Mouse (Mus musculus): ENCODE data around the gene Arhgap28. TPM values are rescaled to one million over a fixed set of nuclear protein-coding genes. Genes with fewer than 3 reads are reported as not detected.
A peak's percentile ranks its signal among the peaks of the same experiment; 100 is the strongest.

Arhgap28 gene
- 0.85 and 0.90 TPM in 2 replicates for polyA plus RNA-seq (2015; fragmentation: Nextera tagmentation; extraction: Ambion mirVana)

- WGBS (ENCODE audit: insufficient replicate concordance) = under 1% methylated on average over 65 of the region's 65 CpGs
- Histone ChIP-seq H3K27ac (replicated peaks) (peak within 1 kb of the TSS; percentile 33; the same call in 1 of the 2 replicates), H3K4me1 (replicated peaks) (peaks cover 8% of the 10 kb centered on the region), H3K4me2 (peak within 1 kb of the TSS; percentile 78), H3K9ac (no peak within 1 kb of the TSS), H3K36me3 (replicated peaks) (no peaks in the 10 kb centered on the region), H3K4me3 (replicated peaks) (peak within 1 kb of the TSS; percentile 59), H3K9me3 (replicated peaks) (no peaks in the 10 kb centered on the region), H3K27me3 (peaks cover 17% of the 10 kb centered on the region)
- ATAC-seq (ENCODE audit: insufficient read depth) = peak; percentile 87
Measured at GRCm38 (mm10) chr17:68003741-68004560, at the start of gene Arhgap28. Arhgap28 (minus strand) TSS chr17:68004120.

- no peaks in the 10 kb centered on the region for H3K27me3 ChIP-seq
- H3K36me3 ChIP-seq (replicated peaks) = no peaks in the 10 kb centered on the region
- no peak overlapping the region for H3K4me2 ChIP-seq
- WGBS (ENCODE audit: insufficient replicate concordance) = 60% methylated on average over 7 of the region's 7 CpGs
- no peak overlapping the region for H3K27ac ChIP-seq (replicated peaks)
- no peaks in the 10 kb centered on the region for H3K4me1 ChIP-seq (replicated peaks)
- no peak for ATAC-seq (ENCODE audit: insufficient read depth)
- H3K4me3 ChIP-seq (replicated peaks) = no peak overlapping the region
- H3K9ac ChIP-seq = no peak overlapping the region
- H3K9me3 ChIP-seq (replicated peaks) = no peaks in the 10 kb centered on the region
Measured at GRCm38 (mm10) chr17:68046341-68046675, 42.4 kb upstream of the Arhgap28 start.

GRCm38 (mm10) chr17:68045655-68046340, 41.9 kb upstream of the Arhgap28 start:
- 59% methylated on average over 8 of the region's 8 CpGs for WGBS (ENCODE audit: insufficient replicate concordance)
- Histone ChIP-seq H3K4me1 (replicated peaks) (no peaks in the 10 kb centered on the region), H3K9ac (no peak overlapping the region), H3K27me3 (no peaks in the 10 kb centered on the region), H3K36me3 (replicated peaks) (no peaks in the 10 kb centered on the region), H3K4me3 (replicated peaks) (no peak overlapping the region), H3K27ac (replicated peaks) (no peak overlapping the region), H3K4me2 (no peak overlapping the region), H3K9me3 (replicated peaks) (no peaks in the 10 kb centered on the region)
- ATAC-seq (ENCODE audit: insufficient read depth) = no peak

- WGBS (ENCODE audit: insufficient replicate concordance) = 75% methylated on average over 4 of the region's 4 CpGs
- no peak overlapping the region for H3K27ac ChIP-seq (replicated peaks)
- H3K9me3 ChIP-seq (replicated peaks) = no peaks in the 10 kb centered on the region
- no peak overlapping the region for H3K4me2 ChIP-seq
- no peak overlapping the region for H3K9ac ChIP-seq
- no peaks in the 10 kb centered on the region for H3K36me3 ChIP-seq (replicated peaks)
- ATAC-seq (ENCODE audit: insufficient read depth) = no peak
- no peaks in the 10 kb centered on the region for H3K27me3 ChIP-seq
- H3K4me3 ChIP-seq (replicated peaks) = no peak overlapping the region
- H3K4me1 ChIP-seq (replicated peaks) = no peaks in the 10 kb centered on the region
Measured at GRCm38 (mm10) chr17:68042377-68042776, 38.5 kb upstream of the Arhgap28 start.

- H3K27ac ChIP-seq (replicated peaks) = no peak overlapping the region
- H3K9ac ChIP-seq = no peak overlapping the region
- H3K9me3 ChIP-seq (replicated peaks) = no peaks in the 10 kb centered on the region
- no peak for ATAC-seq (ENCODE audit: insufficient read depth)
- no peaks in the 10 kb centered on the region for H3K4me1 ChIP-seq (replicated peaks)
- no peak overlapping the region for H3K4me2 ChIP-seq
- no peaks in the 10 kb centered on the region for H3K27me3 ChIP-seq
- H3K36me3 ChIP-seq (replicated peaks) = no peaks in the 10 kb centered on the region
- no peak overlapping the region for H3K4me3 ChIP-seq (replicated peaks)
- WGBS (ENCODE audit: insufficient replicate concordance) = 67% methylated on average over 1 of the region's 1 CpGs
Measured at GRCm38 (mm10) chr17:68037011-68037410, 33.1 kb upstream of the Arhgap28 start.

- WGBS (ENCODE audit: insufficient replicate concordance) = 42% methylated on average over 5 of the region's 5 CpGs
- ATAC-seq (ENCODE audit: insufficient read depth) = no peak
- Histone ChIP-seq H3K9me3 (replicated peaks) (no peaks in the 10 kb centered on the region), H3K4me3 (replicated peaks) (no peak overlapping the region), H3K36me3 (replicated peaks) (no peaks in the 10 kb centered on the region), H3K27me3 (no peaks in the 10 kb centered on the region), H3K27ac (replicated peaks) (no peak overlapping the region), H3K9ac (no peak overlapping the region), H3K4me1 (replicated peaks) (no peaks in the 10 kb centered on the region), H3K4me2 (no peak overlapping the region)
Measured at GRCm38 (mm10) chr17:68029495-68029894, 25.6 kb upstream of the Arhgap28 start.

GRCm38 (mm10) chr17:68028519-68028918, 24.6 kb upstream of the Arhgap28 start:
- WGBS (ENCODE audit: insufficient replicate concordance) = 71% methylated on average over 4 of the region's 4 CpGs
- no peak for ATAC-seq (ENCODE audit: insufficient read depth)
- Histone ChIP-seq H3K9ac (no peak overlapping the region), H3K27ac (replicated peaks) (no peak overlapping the region), H3K4me1 (replicated peaks) (no peaks in the 10 kb centered on the region), H3K4me3 (replicated peaks) (no peak overlapping the region), H3K4me2 (no peak overlapping the region), H3K9me3 (replicated peaks) (no peaks in the 10 kb centered on the region), H3K36me3 (replicated peaks) (no peaks in the 10 kb centered on the region), H3K27me3 (no peaks in the 10 kb centered on the region)

GRCm38 (mm10) chr17:68024327-68024726, 20.4 kb upstream of the Arhgap28 start:
- Histone ChIP-seq H3K4me1 (replicated peaks) (no peaks in the 10 kb centered on the region), H3K27me3 (no peaks in the 10 kb centered on the region), H3K4me2 (no peak overlapping the region), H3K4me3 (replicated peaks) (no peak overlapping the region), H3K9ac (no peak overlapping the region), H3K27ac (replicated peaks) (no peak overlapping the region), H3K36me3 (replicated peaks) (no peaks in the 10 kb centered on the region), H3K9me3 (replicated peaks) (no peaks in the 10 kb centered on the region)
- no peak for ATAC-seq (ENCODE audit: insufficient read depth)
- WGBS (ENCODE audit: insufficient replicate concordance) = 37% methylated on average over 7 of the region's 7 CpGs

- WGBS (ENCODE audit: insufficient replicate concordance) = 44% methylated on average over 15 of the region's 15 CpGs
- H3K9me3 ChIP-seq (replicated peaks) = no peaks in the 10 kb centered on the region
- no peak overlapping the region for H3K4me2 ChIP-seq
- no peak overlapping the region for H3K9ac ChIP-seq
- H3K27me3 ChIP-seq = no peaks in the 10 kb centered on the region
- H3K27ac ChIP-seq (replicated peaks) = no peak overlapping the region
- ATAC-seq (ENCODE audit: insufficient read depth) = no peak
- no peaks in the 10 kb centered on the region for H3K36me3 ChIP-seq (replicated peaks)
- no peaks in the 10 kb centered on the region for H3K4me1 ChIP-seq (replicated peaks)
- no peak overlapping the region for H3K4me3 ChIP-seq (replicated peaks)
Measured at GRCm38 (mm10) chr17:68019466-68020065, 15.6 kb upstream of the Arhgap28 start.

GRCm38 (mm10) chr17:68017095-68017494, 13.2 kb upstream of the Arhgap28 start:
- Histone ChIP-seq H3K27me3 (no peaks in the 10 kb centered on the region), H3K9me3 (replicated peaks) (no peaks in the 10 kb centered on the region), H3K4me2 (no peak overlapping the region), H3K4me3 (replicated peaks) (no peak overlapping the region), H3K4me1 (replicated peaks) (no peaks in the 10 kb centered on the region), H3K27ac (replicated peaks) (no peak overlapping the region), H3K9ac (no peak overlapping the region), H3K36me3 (replicated peaks) (no peaks in the 10 kb centered on the region)
- WGBS (ENCODE audit: insufficient replicate concordance) = 54% methylated on average over 3 of the region's 3 CpGs
- ATAC-seq (ENCODE audit: insufficient read depth) = no peak

- Histone ChIP-seq H3K9ac (no peak overlapping the region), H3K36me3 (replicated peaks) (no peaks in the 10 kb centered on the region), H3K4me3 (replicated peaks) (no peak overlapping the region), H3K27ac (replicated peaks) (no peak overlapping the region), H3K9me3 (replicated peaks) (no peaks in the 10 kb centered on the region), H3K4me1 (replicated peaks) (no peaks in the 10 kb centered on the region), H3K27me3 (no peaks in the 10 kb centered on the region), H3K4me2 (no peak overlapping the region)
- ATAC-seq (ENCODE audit: insufficient read depth) = no peak
- 66% methylated on average over 5 of the region's 5 CpGs for WGBS (ENCODE audit: insufficient replicate concordance)
Measured at GRCm38 (mm10) chr17:68011606-68012005, 7.7 kb upstream of the Arhgap28 start.
